Mouse (Mus musculus): ENCODE results near the gene Apoc2. TPM values are rescaled to one million over a fixed set of nuclear protein-coding genes. Genes with fewer than 3 reads are reported as not detected.

The Apoc2 gene
- polyA plus RNA-seq, 1 experiment from 2014 or later, result 1.3 TPM

DNA sequence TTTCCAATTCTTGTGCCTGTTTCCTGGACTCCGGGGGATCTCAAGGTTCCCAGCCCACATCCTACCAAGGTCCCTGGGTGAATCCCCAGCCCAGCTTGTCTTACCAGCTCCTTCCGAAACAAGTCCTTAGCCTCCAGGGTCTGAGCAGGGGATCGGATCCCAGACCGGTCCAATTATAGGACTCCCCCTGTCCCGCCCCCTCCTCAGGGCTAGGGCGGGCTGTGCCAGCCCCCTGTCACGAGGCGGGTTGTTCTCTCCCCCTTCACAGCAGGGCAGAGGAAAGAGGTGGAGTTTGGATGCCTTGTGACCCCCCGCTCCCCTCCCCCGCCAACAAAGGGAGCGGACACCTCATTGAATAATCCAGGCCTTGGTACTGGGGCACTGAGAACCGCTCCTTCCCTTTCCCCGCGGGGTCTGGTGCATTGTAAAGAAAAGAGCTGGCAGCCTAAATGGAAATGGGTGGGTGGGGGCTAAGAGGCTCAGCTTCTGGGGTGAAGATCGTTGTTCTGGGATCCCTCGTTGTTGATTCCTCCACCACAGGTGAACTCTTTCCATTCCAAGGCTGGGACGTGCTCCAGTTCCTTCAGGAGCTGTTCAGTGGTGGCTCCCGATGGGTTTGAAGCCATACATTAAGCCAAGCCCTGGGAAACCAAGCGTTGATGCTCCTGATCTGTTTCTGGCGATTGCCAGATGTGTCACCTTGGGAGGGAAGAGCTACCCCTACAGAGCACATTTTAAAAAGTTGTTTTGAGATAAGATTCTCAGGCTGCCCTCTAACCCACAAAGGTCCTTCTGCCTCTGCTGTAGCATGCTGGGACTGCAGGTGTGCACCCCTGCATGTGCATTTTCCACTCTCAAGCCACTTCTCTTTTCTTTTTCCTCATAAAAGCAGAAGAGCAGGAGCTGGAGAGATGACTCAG, 21.4 kb upstream of the Apoc2 start, which contains the start of gene Apoe:
TSS of gene Apoe (minus strand) at position 282 of the 920 bp plus-strand sequence.
- Histone ChIP-seq H3K27me3 (no peaks in the 10 kb centered on the region), H3K4me3 (replicated peaks) (peak within 1 kb of the TSS; percentile 41), H3K9ac (peak within 1 kb of the TSS; percentile 21), H3K36me3 (peaks cover 31% of the 10 kb centered on the region), H3K9me3 (replicated peaks) (no peaks in the 10 kb centered on the region), H3K27ac (replicated peaks) (peak within 1 kb of the TSS; percentile 36), H3K4me2 (replicated peaks) (peak within 1 kb of the TSS; percentile 80), H3K4me1 (peaks cover 34% of the 10 kb centered on the region)
- WGBS, result under 1% methylated on average over 20 of the region's 20 CpGs
- ATAC-seq (ENCODE audit: insufficient number of reproducible peaks, low FRiP score, low TSS enrichment, low read depth), result peak; percentile 48

DNA sequence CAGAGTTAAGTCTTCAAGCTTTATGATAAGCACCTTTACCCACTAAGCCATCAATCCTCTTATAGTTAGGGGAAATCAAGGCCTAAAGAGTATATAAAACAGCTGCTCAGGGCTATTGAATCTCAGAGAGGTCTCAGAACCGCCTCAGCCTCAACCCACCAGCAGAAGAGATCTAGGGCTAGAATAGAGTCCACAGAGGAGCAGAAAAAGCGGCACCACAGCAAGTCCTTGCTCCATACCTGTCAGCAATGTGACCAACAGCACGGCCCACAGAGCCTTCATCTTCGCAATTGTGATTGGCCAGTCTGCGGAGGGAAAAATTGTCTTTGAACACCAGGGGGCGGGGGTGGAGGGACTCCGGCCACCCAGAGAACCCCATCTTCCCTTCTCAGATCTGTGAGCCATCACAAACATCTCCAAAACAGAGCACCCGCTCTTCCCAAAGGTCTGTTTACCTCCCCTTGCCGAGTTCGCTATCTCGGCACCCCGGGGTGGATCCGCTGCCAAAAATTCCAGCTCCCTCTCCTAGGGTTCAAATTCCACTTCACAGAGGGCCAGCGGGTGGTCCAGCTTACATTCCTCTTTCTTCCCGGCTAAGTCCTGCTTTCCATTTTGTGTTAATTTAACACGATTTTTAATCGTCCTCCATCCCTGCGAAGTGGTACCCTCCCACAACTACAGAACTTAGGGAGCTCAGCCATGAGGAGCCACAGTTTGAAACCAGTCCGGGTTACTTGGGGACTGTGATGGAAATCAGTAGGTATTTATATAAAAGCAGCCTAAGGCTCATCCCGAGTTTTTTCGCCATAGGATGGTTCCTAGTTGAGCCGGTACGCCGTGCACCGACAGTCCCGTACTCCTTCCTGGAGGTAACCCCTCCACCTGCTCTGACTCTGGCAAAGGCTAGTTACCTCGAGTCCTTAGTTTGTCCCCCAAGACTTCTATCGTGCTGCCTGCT, 20.5 kb upstream of the Apoc2 start:
- Histone ChIP-seq H3K9me3 (replicated peaks) (no peaks in the 10 kb centered on the region), H3K4me3 (replicated peaks) (peak overlapping the region; percentile 41), H3K4me1 (peaks cover 36% of the 10 kb centered on the region), H3K36me3 (peaks cover 24% of the 10 kb centered on the region), H3K4me2 (replicated peaks) (peak overlapping the region; percentile 80), H3K27ac (replicated peaks) (peak overlapping the region; percentile 36; the same call in 1 of the 2 replicates), H3K9ac (peak overlapping the region; percentile 21; the same call in 1 of the 2 replicates), H3K27me3 (no peaks in the 10 kb centered on the region)
- WGBS, result 2% methylated on average over 28 of the region's 28 CpGs
- no peak for ATAC-seq (ENCODE audit: insufficient number of reproducible peaks, low FRiP score, low TSS enrichment, low read depth)

DNA sequence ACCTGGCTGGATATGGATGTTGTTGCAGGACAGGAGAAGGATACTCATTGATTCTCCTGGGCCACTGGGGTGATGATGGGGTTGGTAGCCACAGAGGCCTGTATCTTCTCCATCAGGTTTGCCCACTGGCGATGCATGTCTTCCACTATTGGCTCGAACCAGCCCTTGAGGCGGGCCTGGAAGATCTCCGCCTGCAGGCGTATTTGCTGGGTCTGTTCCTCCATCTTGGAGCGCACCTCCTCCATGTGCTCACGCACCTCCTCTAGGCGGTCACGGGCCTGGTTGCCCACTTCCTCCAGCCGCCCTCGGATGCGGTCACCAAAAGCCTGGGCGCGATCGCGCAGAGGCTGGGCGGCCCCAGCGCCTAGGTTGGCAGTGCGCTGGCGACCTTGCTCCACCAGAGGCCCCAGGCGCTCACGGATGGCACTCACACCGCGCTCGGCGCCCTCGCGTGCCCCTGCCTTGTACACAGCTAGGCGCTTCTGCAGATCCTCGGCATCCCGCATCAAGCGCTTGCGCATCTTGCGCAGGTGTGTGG, 18.7 kb upstream of the Apoc2 start:
- Histone ChIP-seq H3K27me3 (no peaks in the 10 kb centered on the region), H3K9ac (no peak overlapping the region), H3K9me3 (replicated peaks) (no peaks in the 10 kb centered on the region), H3K27ac (replicated peaks) (no peak overlapping the region), H3K4me3 (replicated peaks) (no peak overlapping the region), H3K4me2 (replicated peaks) (no peak overlapping the region), H3K4me1 (peaks cover 43% of the 10 kb centered on the region), H3K36me3 (peaks cover 11% of the 10 kb centered on the region)
- WGBS, result 89% methylated on average over 34 of the region's 34 CpGs
- no peak for ATAC-seq (ENCODE audit: insufficient number of reproducible peaks, low FRiP score, low TSS enrichment, low read depth)

DNA sequence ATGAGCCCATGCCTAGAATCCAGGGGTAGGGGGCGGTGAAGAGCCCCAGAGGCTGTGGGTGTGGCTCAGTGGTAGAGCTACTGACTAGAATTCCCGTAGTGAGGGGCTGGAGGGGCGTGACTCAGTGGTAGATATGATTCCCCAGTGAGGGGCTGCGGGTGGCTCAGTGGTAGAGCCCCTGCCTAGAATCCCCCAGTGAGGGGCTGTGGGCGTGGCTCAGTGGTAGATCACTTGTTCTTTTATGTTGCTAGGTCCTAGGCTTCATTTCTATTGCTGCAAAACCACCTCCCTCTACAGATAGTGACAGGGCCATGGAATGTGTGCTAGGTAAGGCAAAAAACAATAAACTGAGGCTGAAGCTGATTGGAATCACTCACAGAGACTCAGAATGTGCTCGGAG, 18.1 kb upstream of the Apoc2 start:
- H3K36me3 ChIP-seq, result peaks cover 9% of the 10 kb centered on the region
- H3K4me2 ChIP-seq (replicated peaks), result no peak overlapping the region
- H3K4me1 ChIP-seq, result peaks cover 38% of the 10 kb centered on the region
- no peak overlapping the region for H3K4me3 ChIP-seq (replicated peaks)
- WGBS, result 81% methylated on average over 6 of the region's 6 CpGs
- ATAC-seq (ENCODE audit: insufficient number of reproducible peaks, low FRiP score, low TSS enrichment, low read depth), result no peak
- H3K9ac ChIP-seq, result no peak overlapping the region
- no peaks in the 10 kb centered on the region for H3K27me3 ChIP-seq
- no peaks in the 10 kb centered on the region for H3K9me3 ChIP-seq (replicated peaks)
- H3K27ac ChIP-seq (replicated peaks), result no peak overlapping the region

- H3K27ac ChIP-seq (replicated peaks), result no peak overlapping the region; the same call in 1 of the 2 replicates
- no peak overlapping the region for H3K4me2 ChIP-seq (replicated peaks)
- H3K9me3 ChIP-seq (replicated peaks), result no peaks in the 10 kb centered on the region
- H3K9ac ChIP-seq, result no peak overlapping the region
- WGBS, result 51% methylated on average over 8 of the region's 8 CpGs
- H3K36me3 ChIP-seq, result peaks cover 9% of the 10 kb centered on the region
- H3K27me3 ChIP-seq, result no peaks in the 10 kb centered on the region
- no peak overlapping the region for H3K4me3 ChIP-seq (replicated peaks)
- ATAC-seq (ENCODE audit: insufficient number of reproducible peaks, low FRiP score, low TSS enrichment, low read depth), result no peak
- H3K4me1 ChIP-seq, result peaks cover 35% of the 10 kb centered on the region
Measured at GRCm38 (mm10) chr7:19695213-19695594, 17.5 kb upstream of the Apoc2 start.

DNA sequence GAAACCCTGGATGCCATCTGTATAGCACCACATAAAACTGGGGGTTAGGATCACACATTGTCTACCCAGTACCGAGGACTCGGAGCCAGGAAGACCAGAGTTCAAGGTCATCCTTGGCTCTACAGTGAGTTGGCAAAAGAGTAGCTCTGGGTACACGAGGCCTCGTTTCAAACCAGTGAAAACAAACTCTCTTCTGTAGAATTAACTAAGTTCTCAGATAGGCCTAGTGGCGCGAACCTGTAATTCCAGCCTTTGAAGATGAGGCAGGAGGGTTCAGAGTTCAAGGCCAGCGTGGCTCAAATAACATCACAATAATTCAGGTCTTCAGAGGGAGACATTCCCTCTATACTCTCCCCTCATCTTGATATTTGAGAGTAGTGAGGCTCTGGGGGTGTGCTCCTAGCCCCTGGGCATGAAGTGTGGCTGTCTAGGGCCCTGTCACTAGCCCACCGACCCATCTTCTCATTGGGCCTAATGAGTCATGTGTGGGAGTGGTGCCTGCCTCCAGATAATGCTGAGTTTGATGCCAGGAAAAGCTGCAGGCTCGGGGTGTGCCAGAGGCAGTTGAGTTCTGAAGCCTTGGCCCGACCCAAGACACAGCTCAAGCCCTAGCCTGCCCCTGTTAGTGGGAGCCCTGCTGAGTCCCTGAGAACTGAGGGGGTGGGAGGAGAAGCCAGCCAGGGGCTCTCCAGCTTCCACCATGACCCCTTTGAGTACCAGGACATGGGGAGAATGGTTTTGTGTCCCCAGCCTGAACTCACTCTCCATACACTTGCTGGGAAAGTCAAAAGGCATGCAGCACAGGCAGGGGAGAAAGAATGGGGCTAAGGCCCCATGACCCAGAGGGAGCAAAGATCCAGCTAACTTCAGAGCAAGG, 16.8 kb upstream of the Apoc2 start:
- Histone ChIP-seq H3K4me1 (peaks cover 33% of the 10 kb centered on the region), H3K4me2 (replicated peaks) (no peak overlapping the region), H3K9me3 (replicated peaks) (no peaks in the 10 kb centered on the region), H3K36me3 (peaks cover 9% of the 10 kb centered on the region), H3K27ac (replicated peaks) (no peak overlapping the region; the same call in 1 of the 2 replicates), H3K27me3 (no peaks in the 10 kb centered on the region), H3K9ac (no peak overlapping the region), H3K4me3 (replicated peaks) (no peak overlapping the region)
- ATAC-seq (ENCODE audit: insufficient number of reproducible peaks, low FRiP score, low TSS enrichment, low read depth), result no peak
- WGBS, result 77% methylated on average over 10 of the region's 10 CpGs

DNA sequence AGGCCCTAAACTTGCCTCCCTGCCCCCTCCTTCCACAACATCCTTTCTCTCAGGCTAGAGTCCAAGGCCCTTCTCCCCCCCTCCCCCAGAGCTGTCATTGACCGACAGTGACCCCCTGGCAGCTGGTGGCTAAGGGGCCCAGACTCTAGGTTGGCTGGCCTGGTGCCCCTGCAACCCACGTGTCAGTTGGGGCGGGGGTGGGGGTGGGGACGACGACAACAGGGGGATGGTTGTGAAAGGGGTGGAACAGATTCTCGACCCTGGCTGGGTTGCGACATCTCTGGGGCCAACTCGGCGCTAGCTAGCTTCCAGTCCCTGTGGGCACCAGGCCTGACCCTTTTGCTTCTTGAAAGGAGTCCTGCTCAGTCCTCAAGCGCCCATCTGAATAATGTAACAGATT, 15.7 kb upstream of the Apoc2 start:
- 29% methylated on average over 10 of the region's 10 CpGs for WGBS
- Histone ChIP-seq H3K4me2 (replicated peaks) (no peak overlapping the region), H3K9me3 (replicated peaks) (no peaks in the 10 kb centered on the region), H3K4me3 (replicated peaks) (no peak overlapping the region), H3K4me1 (peaks cover 22% of the 10 kb centered on the region), H3K27ac (replicated peaks) (0 out of 2 replicates have a peak overlapping the region, but pooled peaks have one; percentile 17), H3K9ac (no peak overlapping the region), H3K27me3 (no peaks in the 10 kb centered on the region), H3K36me3 (peaks cover 9% of the 10 kb centered on the region)
- no peak for ATAC-seq (ENCODE audit: insufficient number of reproducible peaks, low FRiP score, low TSS enrichment, low read depth)

DNA sequence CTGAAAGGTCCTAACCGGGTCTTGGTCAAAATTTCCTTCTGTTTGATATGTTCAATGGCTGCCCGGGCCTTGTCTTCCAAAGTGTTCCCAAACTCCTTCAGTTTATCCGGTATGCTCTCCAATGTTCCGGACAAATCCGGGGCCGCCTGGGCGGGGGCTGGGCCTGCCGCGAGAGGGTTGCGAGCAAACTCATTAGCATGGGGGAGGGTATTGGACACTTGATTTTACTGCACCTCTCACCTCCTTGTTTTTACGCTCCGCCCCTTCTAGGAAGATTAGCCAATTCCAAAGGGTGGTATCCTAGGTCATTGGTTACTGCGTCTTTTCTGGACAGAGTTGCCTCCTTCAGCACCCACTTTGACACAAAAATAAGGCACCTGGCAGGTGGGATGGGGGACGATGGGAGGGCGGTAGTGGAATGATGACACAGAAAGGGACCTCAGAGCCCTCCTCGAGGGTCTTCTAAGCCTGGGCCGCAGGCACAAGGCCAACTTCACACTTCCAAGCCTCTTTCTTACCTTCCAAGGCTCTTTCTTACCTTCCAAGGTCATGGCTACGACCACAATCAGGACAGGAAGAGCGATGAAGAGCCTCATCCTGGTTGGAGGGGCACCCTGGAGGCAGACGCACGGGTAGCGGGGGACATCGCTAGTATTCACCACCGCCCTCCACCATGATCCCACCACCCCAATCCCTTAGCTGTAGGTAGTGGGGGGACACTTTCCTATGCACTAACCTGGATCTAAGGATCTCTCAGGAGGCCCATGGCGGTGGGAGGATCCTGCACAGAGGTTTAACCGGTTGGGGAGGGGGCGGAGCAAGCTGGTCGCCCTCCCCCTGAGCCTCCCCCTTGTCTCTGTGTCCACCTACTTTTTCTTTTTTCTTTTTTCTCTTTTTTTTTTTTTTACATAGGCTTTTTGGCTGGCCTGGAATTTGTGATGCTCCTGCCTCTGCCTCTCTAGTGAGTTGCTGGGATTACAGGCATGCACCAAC, 14.4 kb upstream of the Apoc2 start, which contains the start of gene Apoc1:
TSS of gene Apoc1 (minus strand) at position 788 of the 993 bp plus-strand sequence.
- H3K9me3 ChIP-seq (replicated peaks), result no peaks in the 10 kb centered on the region
- 49% methylated on average over 28 of the region's 28 CpGs for WGBS
- no peaks in the 10 kb centered on the region for H3K27me3 ChIP-seq
- peaks cover 16% of the 10 kb centered on the region; the same call in 1 of the 2 replicates for H3K4me1 ChIP-seq
- peaks cover 9% of the 10 kb centered on the region for H3K36me3 ChIP-seq
- H3K4me2 ChIP-seq (replicated peaks), result no peak within 1 kb of the TSS
- ATAC-seq (ENCODE audit: insufficient number of reproducible peaks, low FRiP score, low TSS enrichment, low read depth), result no peak
- H3K27ac ChIP-seq (replicated peaks), result 0 out of 2 replicates have a peak within 1 kb of the TSS, but pooled peaks have one; percentile 17
- no peak within 1 kb of the TSS for H3K4me3 ChIP-seq (replicated peaks)
- no peak within 1 kb of the TSS for H3K9ac ChIP-seq

DNA sequence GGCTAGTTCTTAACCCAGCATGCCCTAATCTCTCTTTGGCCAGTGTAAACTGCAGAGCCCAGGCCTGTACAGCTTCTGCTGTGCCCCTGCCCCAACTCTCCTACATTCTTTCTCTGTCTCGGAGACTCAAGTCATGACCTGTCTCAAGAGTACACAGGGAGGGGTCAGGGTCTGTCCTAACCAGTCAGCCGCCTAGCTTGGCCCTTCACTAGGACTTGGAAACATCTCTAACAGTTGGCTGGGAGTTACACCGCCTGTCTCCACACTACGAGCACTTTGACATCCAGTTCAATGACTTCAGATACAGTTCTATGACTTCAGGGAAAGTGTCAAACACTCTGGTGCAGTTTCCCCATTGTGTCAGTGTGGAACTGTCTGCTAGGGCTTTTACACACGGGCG, 13.7 kb upstream of the Apoc2 start:
- Histone ChIP-seq H3K4me1 (peaks cover 20% of the 10 kb centered on the region; the same call in 1 of the 2 replicates), H3K36me3 (peaks cover 5% of the 10 kb centered on the region), H3K27ac (replicated peaks) (no peak overlapping the region), H3K9ac (no peak overlapping the region), H3K4me2 (replicated peaks) (no peak overlapping the region), H3K9me3 (replicated peaks) (no peaks in the 10 kb centered on the region), H3K4me3 (replicated peaks) (no peak overlapping the region), H3K27me3 (no peaks in the 10 kb centered on the region)
- ATAC-seq (ENCODE audit: insufficient number of reproducible peaks, low FRiP score, low TSS enrichment, low read depth), result no peak
- WGBS, result 70% methylated on average over 6 of the region's 6 CpGs
